Mouse (Mus musculus) splenic B cell, adult 2 months (primary cell): Measurements from ENCODE around the gene Sacm1l.

ENCODE experiments used
- DNase-seq: peaks from one replicate; pipeline ENCODE4 v3.0.0-alpha.2; 2011; ENCODE audit warnings: low read depth, low spot score
- H3K27me3 ChIP-seq: 2 replicates; pipeline ENCODE4 v1.6.1; 2012; ENCODE audit warnings: mild to moderate bottlenecking, low read length, moderate library complexity, mixed read lengths; ENCODE audit not compliant: control insufficient read depth, poor library complexity, insufficient read depth, severe bottlenecking
- H3K36me3 ChIP-seq: 2 replicates; pipeline ENCODE4 v1.6.1; 2012; ENCODE audit warnings: mild to moderate bottlenecking, low read length, moderate library complexity, mixed read lengths; ENCODE audit not compliant: control insufficient read depth, poor library complexity, insufficient read depth, severe bottlenecking

The Sacm1l gene

DNA sequence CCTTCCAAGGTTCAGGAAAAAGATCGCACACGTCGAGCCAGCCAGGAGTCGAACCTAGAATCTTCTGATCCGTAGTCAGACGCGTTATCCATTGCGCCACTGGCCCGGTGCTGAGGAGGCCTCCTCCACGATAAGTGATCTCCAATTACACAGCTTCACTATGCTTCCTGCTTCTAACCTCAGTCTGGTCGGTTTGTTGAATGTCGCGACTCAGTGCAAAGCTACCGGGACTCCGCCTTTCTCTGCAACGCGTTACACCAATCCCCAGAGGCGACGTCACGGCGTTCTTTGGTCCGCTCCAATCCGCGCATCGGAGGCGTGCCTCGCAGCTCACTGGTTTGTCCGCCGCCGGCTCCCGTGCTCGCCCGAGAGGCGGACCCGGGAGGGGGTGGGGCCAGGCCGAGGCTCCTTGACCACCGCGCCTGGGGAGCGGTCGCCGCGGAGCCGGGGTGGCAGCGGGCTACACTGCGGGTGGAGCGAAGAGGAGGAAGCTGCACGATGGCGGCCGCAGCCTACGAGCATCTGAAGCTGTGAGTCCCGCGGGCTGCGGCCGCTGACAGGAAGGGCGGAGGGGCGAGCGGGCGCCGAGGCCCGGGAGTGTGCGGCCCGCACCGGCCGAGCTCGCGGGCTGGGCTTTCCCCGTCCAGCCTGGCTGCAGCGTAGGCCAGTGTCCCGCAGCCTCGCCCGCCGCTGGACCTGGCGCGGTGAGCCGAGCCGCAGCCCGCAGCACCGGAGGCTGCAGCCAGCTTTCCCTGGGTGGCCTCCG lies at the start of gene Sacm1l:
Gene Sacm1l, plus strand, starts transcription at position 368 of the 766 bp plus-strand sequence.
- Histone ChIP-seq H3K27me3 (no peaks in the 10 kb centered on the region), H3K36me3 (no peaks in the 10 kb centered on the region)
- peak; percentile 99 for DNase-seq

DNA sequence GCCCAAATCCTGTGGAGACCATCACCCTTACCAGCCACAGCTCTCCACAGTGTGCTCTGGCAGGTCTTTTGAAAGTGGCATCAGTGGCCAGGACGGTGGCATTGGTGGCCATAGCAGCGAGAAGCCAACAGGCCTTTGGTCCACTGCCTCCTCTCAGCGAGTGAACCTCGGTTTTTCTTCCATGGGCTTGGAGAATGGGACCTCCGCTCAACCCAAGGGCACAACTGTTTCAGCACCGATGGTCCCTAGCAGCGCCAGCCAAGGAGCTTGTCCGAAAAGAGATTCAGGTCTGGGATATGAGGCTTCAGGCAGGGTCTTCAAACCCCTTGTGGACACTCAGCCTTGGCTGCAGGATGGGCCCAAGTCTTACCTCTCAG lies 49.7 kb upstream of the Sacm1l start:
- Histone ChIP-seq H3K36me3 (peaks cover 6% of the 10 kb centered on the region), H3K27me3 (no peaks in the 10 kb centered on the region)
- DNase-seq: no peak

DNA sequence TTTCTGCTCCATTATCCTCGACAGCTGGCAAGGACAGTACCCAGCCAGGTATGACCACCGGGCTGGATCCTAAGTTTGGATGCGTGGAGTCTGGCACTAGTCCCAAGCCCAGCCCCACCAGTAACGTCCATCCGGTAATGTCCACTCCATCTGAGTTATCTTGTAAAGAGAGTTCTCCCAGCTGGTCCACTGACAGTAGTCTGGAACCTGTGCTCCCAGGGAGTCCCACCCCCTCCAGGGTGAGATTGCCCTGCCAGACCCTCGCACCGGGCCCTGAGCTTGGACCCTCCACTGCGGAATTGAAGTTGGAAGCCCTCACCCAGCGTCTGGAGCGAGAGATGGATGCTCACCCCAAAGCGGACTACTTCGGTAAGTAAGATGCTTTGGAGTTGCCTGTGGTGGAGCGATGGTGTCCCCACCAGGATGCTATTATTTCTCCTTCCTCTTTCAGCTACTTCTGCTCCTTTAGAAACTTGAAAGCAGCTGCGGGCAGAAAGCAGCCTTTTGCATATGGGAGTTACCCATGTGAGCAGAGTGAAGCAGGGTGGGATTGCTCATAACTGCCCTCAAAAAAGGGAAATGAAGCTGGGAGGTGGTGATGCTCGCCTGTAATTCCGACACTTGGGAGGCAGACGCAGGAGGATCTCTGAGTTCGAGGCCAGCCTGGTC lies 49.2 kb upstream of the Sacm1l start:
- Histone ChIP-seq H3K27me3 (no peaks in the 10 kb centered on the region), H3K36me3 (peaks cover 7% of the 10 kb centered on the region)
- DNase-seq: peak; percentile 94

DNA sequence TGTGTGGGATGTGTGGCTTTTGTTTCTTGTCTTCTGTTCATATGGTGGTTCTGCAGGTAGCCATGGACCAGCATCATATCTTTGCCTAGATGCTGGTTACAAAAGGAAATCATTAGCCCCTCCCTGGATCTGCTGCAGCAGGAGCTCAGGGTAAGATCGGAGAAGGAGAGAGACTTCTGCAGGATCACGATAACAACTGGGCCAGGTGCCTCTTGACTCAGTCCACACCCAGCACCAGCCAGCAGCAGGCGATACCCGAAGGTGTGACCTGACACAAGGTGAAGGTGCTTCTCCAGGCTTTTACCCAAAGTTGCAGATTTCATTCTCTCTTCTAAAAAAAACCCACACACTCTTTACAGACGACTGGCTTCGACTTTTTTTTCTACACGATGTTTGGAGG lies 48.4 kb upstream of the Sacm1l start:
- no peaks in the 10 kb centered on the region for H3K27me3 ChIP-seq
- peaks cover 7% of the 10 kb centered on the region for H3K36me3 ChIP-seq
- DNase-seq: no peak

DNA sequence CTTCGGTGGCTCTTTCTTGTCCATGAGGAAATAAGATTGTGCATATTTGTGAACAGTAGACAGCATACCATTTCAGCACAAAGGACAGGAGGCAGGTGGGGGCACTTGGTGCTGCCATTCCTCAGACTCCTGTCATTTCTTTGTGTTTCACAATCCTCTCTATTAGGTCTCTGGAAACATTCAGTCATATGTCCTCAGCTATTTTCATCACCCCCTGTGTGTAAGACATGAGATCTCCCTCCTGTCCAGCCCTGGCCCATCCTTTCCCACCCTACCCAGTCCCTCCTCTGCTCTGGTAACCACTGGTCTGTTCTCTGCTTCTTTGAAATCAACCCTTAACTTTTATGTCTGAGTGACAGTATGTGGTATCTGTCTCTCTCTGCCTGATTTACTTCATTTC lies 46.0 kb upstream of the Sacm1l start:
- Histone ChIP-seq H3K36me3 (peaks cover 7% of the 10 kb centered on the region), H3K27me3 (no peaks in the 10 kb centered on the region)
- DNase-seq: no peak

DNA sequence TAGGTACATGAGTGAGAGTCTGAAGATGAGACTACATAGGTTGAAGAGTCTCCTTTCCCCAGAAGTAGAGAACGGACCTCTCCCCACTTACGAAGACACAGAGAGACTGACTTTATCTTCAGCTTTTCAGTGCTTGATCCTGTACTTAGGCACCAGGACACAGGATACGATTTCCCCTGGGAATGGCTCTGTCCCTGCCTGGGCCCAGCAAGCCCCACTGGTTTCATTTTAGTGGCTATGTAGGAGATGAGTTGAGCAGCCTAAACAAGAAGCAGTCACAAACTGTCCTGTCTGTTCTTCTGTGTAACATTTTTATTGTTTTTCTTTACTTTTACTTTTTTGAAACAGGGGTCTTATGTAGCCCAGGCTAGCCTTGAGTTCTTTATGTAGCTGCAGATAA lies 44.7 kb upstream of the Sacm1l start:
- no peak for DNase-seq
- peaks cover 7% of the 10 kb centered on the region for H3K36me3 ChIP-seq
- H3K27me3 ChIP-seq: no peaks in the 10 kb centered on the region

DNA sequence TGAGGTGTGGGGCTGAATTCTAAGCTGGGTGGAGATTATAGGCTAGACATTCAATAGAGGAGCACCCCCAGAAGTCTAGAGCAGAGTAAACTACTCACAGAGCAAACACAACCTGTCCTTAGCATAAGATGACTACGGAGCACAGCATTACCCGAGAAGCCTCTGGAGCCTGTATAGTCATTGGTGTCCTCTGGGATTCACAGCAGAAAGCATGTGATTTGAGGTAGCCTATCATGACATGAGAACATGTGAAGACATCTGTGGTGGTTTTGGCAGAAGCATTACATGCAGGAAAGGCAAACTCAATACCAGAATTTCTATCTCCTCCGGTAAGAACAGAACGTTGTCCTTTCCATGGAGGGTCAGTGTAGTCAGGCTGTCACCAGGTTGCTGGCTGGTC lies 44.0 kb upstream of the Sacm1l start:
- no peak for DNase-seq
- H3K36me3 ChIP-seq: peaks cover 7% of the 10 kb centered on the region
- H3K27me3 ChIP-seq: no peaks in the 10 kb centered on the region

DNA sequence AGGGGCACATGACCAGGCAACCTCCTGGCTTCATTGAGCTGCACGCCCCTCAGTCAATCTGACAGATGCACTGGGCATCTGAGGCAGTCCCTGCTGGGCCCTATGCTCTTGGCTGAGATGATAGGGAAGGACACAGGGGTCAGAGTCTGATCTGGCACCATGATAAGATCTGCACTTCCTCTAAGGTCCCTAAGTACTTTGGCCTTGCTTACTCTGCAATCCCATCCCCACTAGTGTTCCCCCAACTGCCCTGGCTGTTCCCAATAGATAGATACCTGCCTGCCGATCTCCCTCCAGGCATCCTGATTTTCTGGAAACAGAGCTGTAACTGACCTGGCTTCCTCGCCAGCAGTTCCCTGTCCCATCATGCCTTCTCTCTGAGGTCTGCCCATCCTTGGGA lies 42.9 kb upstream of the Sacm1l start:
- Histone ChIP-seq H3K36me3 (peaks cover 7% of the 10 kb centered on the region), H3K27me3 (no peaks in the 10 kb centered on the region)
- no peak for DNase-seq

DNA sequence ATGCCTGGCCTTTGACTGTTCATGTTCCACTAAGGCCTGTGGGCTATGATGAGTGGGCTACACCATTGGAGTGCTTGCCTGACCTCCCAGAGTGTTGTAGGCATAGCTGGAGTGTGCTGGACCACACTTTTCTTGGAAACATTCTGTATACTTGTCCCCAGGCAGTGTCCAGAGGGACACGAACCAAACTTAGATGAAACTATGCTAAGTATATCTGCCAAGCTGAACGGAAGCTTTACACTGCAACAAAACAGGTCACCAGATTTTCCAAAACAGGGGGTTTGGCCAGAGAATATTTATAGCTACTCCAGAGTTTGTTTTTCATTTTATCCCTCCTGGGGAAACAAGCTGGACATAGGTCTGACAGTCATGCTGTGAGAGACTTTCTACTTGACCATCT lies 40.5 kb upstream of the Sacm1l start:
- no peak for DNase-seq
- H3K36me3 ChIP-seq: peaks cover 4% of the 10 kb centered on the region
- H3K27me3 ChIP-seq: no peaks in the 10 kb centered on the region

DNA sequence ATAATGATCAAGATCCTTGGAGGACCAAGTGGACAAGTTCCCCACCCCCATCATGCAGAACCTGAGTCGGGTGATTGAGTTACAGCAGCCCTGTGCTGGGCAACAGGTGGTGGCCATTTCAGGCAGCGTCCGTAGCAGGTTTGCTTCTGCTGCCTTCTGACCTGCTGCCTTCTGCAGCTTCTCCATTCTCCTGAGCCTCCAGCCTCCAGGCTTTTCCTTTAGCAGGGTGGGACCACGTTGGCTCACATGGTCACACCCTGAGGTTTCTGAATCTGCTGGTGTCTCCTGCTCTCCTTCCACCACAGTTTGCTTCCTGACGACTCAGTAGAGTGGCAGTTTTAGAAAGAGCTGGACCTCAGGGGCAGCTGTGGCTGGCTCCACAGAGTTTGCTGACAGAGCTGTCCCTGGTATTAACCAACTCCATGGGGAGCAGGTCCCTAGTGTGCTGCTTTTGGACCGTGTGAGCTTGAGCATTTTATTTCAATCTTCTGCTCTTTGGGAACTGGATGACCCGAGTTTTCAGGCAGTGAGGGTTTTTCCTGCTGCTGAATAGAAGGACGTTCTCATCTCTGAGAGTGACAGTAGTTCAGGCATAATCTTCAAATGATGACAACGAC lies 39.7 kb upstream of the Sacm1l start:
- Histone ChIP-seq H3K36me3 (peaks cover under 1% of the 10 kb centered on the region), H3K27me3 (no peaks in the 10 kb centered on the region)
- DNase-seq: no peak

DNA sequence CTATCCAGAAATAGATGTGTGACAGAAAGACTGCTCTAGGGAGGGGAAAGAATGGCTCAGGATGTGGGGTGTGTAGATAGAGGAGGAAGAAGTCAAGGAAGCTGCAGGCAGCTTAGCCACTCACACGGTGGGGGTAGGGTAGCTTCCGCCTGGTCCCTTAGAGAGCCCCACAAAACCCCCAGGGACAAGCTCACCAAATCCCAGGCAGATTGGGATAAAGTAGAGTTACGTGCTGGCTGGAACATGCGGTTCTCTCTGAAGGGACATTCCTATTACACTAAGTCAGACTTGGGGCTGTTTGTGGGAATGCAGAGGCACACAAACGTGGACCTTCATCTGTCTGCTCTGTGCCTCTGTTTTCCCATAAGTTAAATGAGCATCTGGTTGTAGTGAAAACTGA lies 38.6 kb upstream of the Sacm1l start:
- Histone ChIP-seq H3K36me3 (no peaks in the 10 kb centered on the region; the same call in 1 of the 2 replicates), H3K27me3 (no peaks in the 10 kb centered on the region)
- no peak for DNase-seq

DNA sequence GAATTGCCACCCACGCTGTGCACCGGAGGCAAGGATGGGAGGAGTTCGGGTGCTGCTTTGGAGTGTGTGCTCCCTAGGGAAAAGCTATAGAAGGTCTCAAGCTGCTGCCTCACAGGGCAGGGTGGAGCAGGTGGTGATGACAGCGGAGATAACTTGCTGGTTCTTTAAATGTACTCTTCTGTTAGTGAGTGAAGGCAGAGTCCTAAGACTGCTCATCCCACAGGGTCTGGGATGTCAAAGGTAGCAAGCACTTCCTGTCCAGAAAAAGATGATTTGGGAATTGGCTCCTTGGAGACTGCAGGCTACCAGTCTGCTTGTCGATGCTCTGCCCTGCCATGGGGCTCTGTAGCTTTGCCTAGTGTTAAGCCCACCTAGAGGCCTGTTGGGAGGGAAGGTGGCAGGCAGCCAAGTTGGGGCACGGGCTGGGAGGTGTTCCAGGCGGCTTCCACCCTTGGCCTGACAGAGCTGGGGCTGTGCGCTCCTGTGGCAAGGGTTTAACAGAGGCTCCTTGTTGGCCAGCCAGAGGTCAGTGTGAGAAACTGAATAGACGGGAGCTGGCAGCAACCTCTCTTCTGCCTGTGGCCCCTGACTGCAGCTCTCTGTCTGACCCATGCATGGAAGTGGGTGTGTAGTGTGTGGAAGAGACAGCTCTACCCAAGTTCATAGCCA lies 37.5 kb upstream of the Sacm1l start:
- DNase-seq: no peak
- Histone ChIP-seq H3K36me3 (no peaks in the 10 kb centered on the region; the same call in 1 of the 2 replicates), H3K27me3 (no peaks in the 10 kb centered on the region)

DNA sequence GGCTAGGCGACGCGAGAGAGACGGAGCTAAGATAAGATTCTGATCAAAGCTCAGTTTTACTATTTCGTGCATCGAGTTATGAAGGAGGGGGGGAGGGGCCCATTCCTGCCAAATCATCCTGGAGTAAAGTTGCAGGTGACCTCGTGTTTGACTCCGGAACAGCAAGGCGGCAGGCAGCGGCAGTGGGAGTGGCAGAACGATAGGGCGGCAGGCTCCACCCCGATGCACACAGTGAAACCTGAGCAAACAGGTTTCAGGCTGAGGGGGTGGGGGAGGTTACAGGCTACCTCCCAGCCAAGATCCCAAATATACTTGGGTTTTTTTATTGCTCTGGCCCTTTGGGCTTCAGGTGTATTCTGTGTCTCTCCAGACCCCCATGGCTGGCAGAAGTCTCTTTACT lies 32.9 kb upstream of the Sacm1l start:
- no peak for DNase-seq
- H3K36me3 ChIP-seq: peaks cover 2% of the 10 kb centered on the region
- H3K27me3 ChIP-seq: no peaks in the 10 kb centered on the region

DNA sequence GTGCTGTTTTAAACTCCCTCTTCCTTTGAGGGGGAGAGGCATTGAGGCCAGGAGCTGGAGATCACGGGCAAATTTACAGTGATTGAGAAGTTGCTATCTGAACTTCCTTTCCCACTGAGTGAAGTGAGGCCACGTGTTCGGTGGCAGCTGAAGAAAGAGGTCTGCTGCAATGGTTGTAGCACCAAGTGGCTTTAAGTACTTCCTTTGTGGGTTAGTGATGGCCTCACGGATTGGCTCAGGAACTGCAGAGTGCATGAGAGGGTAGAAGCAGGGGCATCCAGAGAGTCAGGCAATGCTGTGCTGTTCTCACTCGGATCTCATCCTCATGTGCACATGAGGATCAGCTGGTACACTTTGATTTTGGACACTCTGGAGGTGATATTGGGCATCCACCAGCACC lies 31.7 kb upstream of the Sacm1l start:
- peaks cover 2% of the 10 kb centered on the region for H3K36me3 ChIP-seq
- no peaks in the 10 kb centered on the region for H3K27me3 ChIP-seq
- DNase-seq: peak; percentile 48

DNA sequence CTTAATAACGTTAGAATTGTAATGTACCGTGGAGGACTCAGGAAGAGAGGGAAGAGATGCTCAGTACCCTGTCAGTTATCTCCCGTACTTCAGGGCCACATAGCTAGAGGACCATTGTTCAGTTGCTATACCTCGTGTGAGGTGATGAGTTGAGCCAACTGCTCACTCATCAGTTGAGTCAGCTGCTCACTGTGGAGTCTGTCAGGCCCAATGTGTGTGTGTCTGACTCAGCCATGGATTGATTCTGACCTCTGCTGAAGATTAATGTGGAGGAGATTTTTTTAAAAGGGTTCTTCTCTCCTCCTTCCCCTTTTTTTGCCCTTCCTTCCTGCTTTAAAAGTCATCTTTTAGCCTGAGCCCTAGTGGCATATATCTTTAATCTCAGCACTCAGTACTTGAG lies 29.1 kb upstream of the Sacm1l start:
- H3K27me3 ChIP-seq: no peaks in the 10 kb centered on the region
- DNase-seq: no peak
- peaks cover 2% of the 10 kb centered on the region for H3K36me3 ChIP-seq
